Mouse (Mus musculus) CH12.LX (cell line): ENCODE measurements around the gene Zfp287. TPM values are rescaled to one million over a fixed set of nuclear protein-coding genes. Genes with fewer than 3 reads are reported as not detected.
A peak's percentile ranks its signal among the peaks of the same experiment; 100 is the strongest.

Source experiments
- DNase-seq: peaks from one replicate; pipeline ENCODE4 v3.0.0-alpha.2; 2013; ENCODE audit errors: extremely low read depth
- H3K27ac ChIP-seq: 2 replicates; pipeline ENCODE4 v1.5.1; 2012; ENCODE audit warnings: low read depth, mild to moderate bottlenecking, control low read depth, moderate library complexity; ENCODE audit not compliant: insufficient read depth
- H3K27me3 ChIP-seq: replicated peaks from 2 replicates; pipeline ENCODE3; 2012; ENCODE audit warnings: inconsistent platforms
- H3K36me3 ChIP-seq, 2 experiments: replicated peaks in 1 of 2; 2 replicates each; pipeline versions ENCODE3 to v1.6.1; 2012; ENCODE audit warnings: inconsistent platforms in 1 of 2, low read length in 1 of 2, mild to moderate bottlenecking in 1 of 2, mixed read lengths in 1 of 2, moderate library complexity in 1 of 2; ENCODE audit not compliant: control insufficient read depth in 1 of 2, insufficient read depth in 1 of 2
- H3K4me1 ChIP-seq, 2 experiments: 2 replicates each; pipeline ENCODE4 v1.6.1; 2012; ENCODE audit warnings: inconsistent platforms in 1 of 2, moderate library complexity in 1 of 2; ENCODE audit not compliant: insufficient read depth in 2 of 2, control insufficient read depth in 1 of 2
- H3K4me2 ChIP-seq: 2 replicates; pipeline ENCODE4 v1.6.1; 2012; ENCODE audit warnings: low read depth, mild to moderate bottlenecking, control low read depth; ENCODE audit not compliant: poor library complexity, insufficient read depth, severe bottlenecking
- H3K4me3 ChIP-seq, 3 experiments: fragments of 150-350 bp in 1 of 3; sonication (generic) in 1 of 3; replicated peaks in 1 of 3; 2 replicates each; pipeline versions ENCODE3 to v1.5.1; 2011 to 2012; ENCODE audit warnings: low read depth in 2 of 3, low read length in 2 of 3, mild to moderate bottlenecking in 2 of 3, moderate library complexity in 2 of 3, control low read depth in 1 of 3, improper control_type of control experiment in 1 of 3, inconsistent platforms in 1 of 3, mixed read lengths in 1 of 3; ENCODE audit not compliant: poor library complexity in 1 of 3
- H3K79me2 ChIP-seq: replicated peaks from 2 replicates; pipeline ENCODE4 v1.6.1; 2012; ENCODE audit warnings: mild to moderate bottlenecking, moderate library complexity; ENCODE audit not compliant: control insufficient read depth, poor library complexity, insufficient read depth, severe bottlenecking; ENCODE audit errors: extremely low read depth
- H3K9ac ChIP-seq: 2 replicates; pipeline ENCODE4 v1.6.1; 2012; ENCODE audit warnings: low read depth, mild to moderate bottlenecking, control low read depth, moderate library complexity; ENCODE audit not compliant: insufficient read depth
- H3K9me3 ChIP-seq: replicated peaks from 2 replicates; pipeline ENCODE3; 2012; ENCODE audit warnings: low read length, inconsistent platforms, mixed read lengths
- CHD2 ChIP-seq: IDR thresholded peaks from 2 replicates; pipeline ENCODE4 v1.6.1; 2011; ENCODE audit warnings: low read length, improper control_type of control experiment
- CTCF ChIP-seq, 2 experiments: IDR thresholded peaks in 1 of 2; conservative IDR thresholded peaks in 1 of 2; 2 replicates each; pipeline ENCODE4 v1.5.1; 2011 to 2012; ENCODE audit warnings: low read depth in 2 of 2, low read length in 2 of 2, improper control_type of control experiment in 1 of 2, inconsistent platforms in 1 of 2, mild to moderate bottlenecking in 1 of 2, moderate library complexity in 1 of 2
- E2F4 ChIP-seq: IDR thresholded peaks from 2 replicates; pipeline ENCODE4 v1.6.1; 2011; ENCODE audit warnings: low read depth, low read length, improper control_type of control experiment; ENCODE audit not compliant: insufficient replicate concordance
- ELF1 ChIP-seq: IDR thresholded peaks from 2 replicates; pipeline ENCODE4 v1.6.1; 2014; ENCODE audit warnings: low read depth, mild to moderate bottlenecking, inconsistent platforms, low read length, improper control_type of control experiment
- GABPA ChIP-seq: IDR thresholded peaks from 2 replicates; pipeline ENCODE4 v1.6.1; 2012; ENCODE audit warnings: low read depth, low read length, improper control_type of control experiment, inconsistent platforms; ENCODE audit not compliant: insufficient replicate concordance
- HCFC1 ChIP-seq: IDR thresholded peaks from 2 replicates; pipeline ENCODE4 v1.6.1; 2012; ENCODE audit warnings: low read depth, mild to moderate bottlenecking, inconsistent platforms, low read length, improper control_type of control experiment
- IRF4 ChIP-seq: IDR thresholded peaks from 2 replicates; pipeline ENCODE4 v1.6.1; 2014; ENCODE audit warnings: low read depth, mild to moderate bottlenecking, inconsistent platforms, low read length, improper control_type of control experiment
- JUND ChIP-seq: conservative IDR thresholded peaks from 2 replicates; pipeline ENCODE4 v1.6.1; 2011; ENCODE audit warnings: low read depth, low read length, improper control_type of control experiment
- MAZ ChIP-seq: IDR thresholded peaks from 2 replicates; pipeline ENCODE4 v1.6.1; 2012; ENCODE audit warnings: low read depth, mild to moderate bottlenecking, inconsistent platforms, low read length, improper control_type of control experiment, moderate library complexity
- MEF2A ChIP-seq: IDR thresholded peaks from 2 replicates; pipeline ENCODE4 v1.6.1; 2014; ENCODE audit warnings: low read depth, mild to moderate bottlenecking, inconsistent platforms, low read length, improper control_type of control experiment, borderline replicate concordance
- MYC ChIP-seq: IDR thresholded peaks from 2 replicates; pipeline ENCODE4 v1.6.1; 2011; ENCODE audit warnings: low read depth, mild to moderate bottlenecking, improper control_type of control experiment, low read length
- NELFE ChIP-seq: IDR thresholded peaks from 2 replicates; pipeline ENCODE4 v1.6.1; 2011; ENCODE audit warnings: low read depth, low read length, improper control_type of control experiment
- NRF1 ChIP-seq: IDR thresholded peaks from 2 replicates; pipeline ENCODE4 v1.6.1; 2014; ENCODE audit warnings: low read depth, mild to moderate bottlenecking, inconsistent platforms, low read length, improper control_type of control experiment, moderate library complexity
- PAX5 ChIP-seq: IDR thresholded peaks from 2 replicates; pipeline ENCODE4 v1.6.1; 2012; ENCODE audit warnings: low read length, inconsistent platforms, mixed read lengths
- RAD21 ChIP-seq: IDR thresholded peaks from 2 replicates; pipeline ENCODE4 v1.6.1; 2011; ENCODE audit warnings: low read depth, mild to moderate bottlenecking, low read length, improper control_type of control experiment, moderate library complexity
- SIN3A ChIP-seq: IDR thresholded peaks from 2 replicates; pipeline ENCODE4 v1.6.1; 2012; ENCODE audit warnings: low read length, improper control_type of control experiment, inconsistent platforms
- SMC3 ChIP-seq: IDR thresholded peaks from 2 replicates; pipeline ENCODE4 v1.6.1; 2011; ENCODE audit warnings: low read depth, low read length, improper control_type of control experiment
- TBP ChIP-seq: conservative IDR thresholded peaks from 2 replicates; pipeline ENCODE4 v1.6.1; 2011; ENCODE audit warnings: low read depth, low read length, improper control_type of control experiment
- TCF12 ChIP-seq: IDR thresholded peaks from 2 replicates; pipeline ENCODE4 v1.6.1; 2014; ENCODE audit warnings: low read depth, mild to moderate bottlenecking, inconsistent platforms, low read length, improper control_type of control experiment
- USF1 ChIP-seq: IDR thresholded peaks from 2 replicates; pipeline ENCODE4 v1.6.1; 2014; ENCODE audit warnings: low read depth, mild to moderate bottlenecking, inconsistent platforms, low read length, improper control_type of control experiment
- ZNF384 ChIP-seq: IDR thresholded peaks from 2 replicates; pipeline ENCODE4 v1.6.1; 2012; ENCODE audit warnings: low read depth, low read length, improper control_type of control experiment, inconsistent platforms
- dilution Hi-C: fragments of 300-500 bp; cut with MboI; formaldehyde crosslinking; loops from 2 replicates; pipeline ENCODE4 v1.14.3; 2020; ENCODE audit warnings: low sequenced_read_pairs; ENCODE audit not compliant: extremely low pct_unique_long_range_greater_than_20kb, extremely low pct_ligation_motif_present
- in situ Hi-C: fragments of 300-500 bp; cut with MboI; formaldehyde crosslinking; loops from 3 replicates; pipeline ENCODE4 v1.14.3; 2019; ENCODE audit warnings: low sequenced_read_pairs, low pct_ligation_motif_present, low pct_unique_long_range_greater_than_20kb, mixed read lengths
- polyA plus RNA-seq: library from polyadenylated mRNA; unstranded; fragments of >175 nt; gene quantifications from 2 replicates; pipeline ENCODE4 v1.2.1, GENCODE M21; 2012; ENCODE audit warnings: low read depth; ENCODE audit not compliant: insufficient read length
- total RNA-seq, 2 experiments: library from RNA; depleted of rRNA; stranded (reverse); fragments of 300-350 nt in 1 of 2; fragments of >200 nt in 1 of 2; gene quantifications; 2 replicates each; pipeline ENCODE4 v1.2.3; 2012 to 2014

Zfp287 gene
- total and polyA plus RNA-seq, 3 experiments = 4.8 to 7.3 (median 5.7) TPM

GRCm38 (mm10) chr11:62695126-62695525 lies 36.6 kb downstream of the Zfp287 start:
- Histone ChIP-seq H3K36me3 (no peaks in the 10 kb centered on the region), H3K27ac (no peak overlapping the region), H3K79me2 (no peaks in the 10 kb centered on the region), H3K27me3 (no peaks in the 10 kb centered on the region), H3K4me2 (no peak overlapping the region), H3K9me3 (no peaks in the 10 kb centered on the region), H3K4me1 (peaks cover 0 to 15% of the 10 kb centered on the region in 2 experiments; a peak in 2 of 4 replicates), H3K4me3 (no peak overlapping the region), H3K9ac (no peak overlapping the region)
- in situ Hi-C loops = no loop called here
- TF ChIP-seq MAZ (no peak), CTCF (conservative IDR thresholded peaks at IDR 0.05 in 1 of 2, IDR thresholded peaks at IDR 0.05 in 1 of 2; ENCODE audit: low read depth in 2 of 2, low read length in 2 of 2) (peak in 1 of 2 experiments; percentile 38; a peak in 2 of 4 replicates)
- dilution Hi-C loops = no loop called here
- DNase-seq = no peak

DNA sequence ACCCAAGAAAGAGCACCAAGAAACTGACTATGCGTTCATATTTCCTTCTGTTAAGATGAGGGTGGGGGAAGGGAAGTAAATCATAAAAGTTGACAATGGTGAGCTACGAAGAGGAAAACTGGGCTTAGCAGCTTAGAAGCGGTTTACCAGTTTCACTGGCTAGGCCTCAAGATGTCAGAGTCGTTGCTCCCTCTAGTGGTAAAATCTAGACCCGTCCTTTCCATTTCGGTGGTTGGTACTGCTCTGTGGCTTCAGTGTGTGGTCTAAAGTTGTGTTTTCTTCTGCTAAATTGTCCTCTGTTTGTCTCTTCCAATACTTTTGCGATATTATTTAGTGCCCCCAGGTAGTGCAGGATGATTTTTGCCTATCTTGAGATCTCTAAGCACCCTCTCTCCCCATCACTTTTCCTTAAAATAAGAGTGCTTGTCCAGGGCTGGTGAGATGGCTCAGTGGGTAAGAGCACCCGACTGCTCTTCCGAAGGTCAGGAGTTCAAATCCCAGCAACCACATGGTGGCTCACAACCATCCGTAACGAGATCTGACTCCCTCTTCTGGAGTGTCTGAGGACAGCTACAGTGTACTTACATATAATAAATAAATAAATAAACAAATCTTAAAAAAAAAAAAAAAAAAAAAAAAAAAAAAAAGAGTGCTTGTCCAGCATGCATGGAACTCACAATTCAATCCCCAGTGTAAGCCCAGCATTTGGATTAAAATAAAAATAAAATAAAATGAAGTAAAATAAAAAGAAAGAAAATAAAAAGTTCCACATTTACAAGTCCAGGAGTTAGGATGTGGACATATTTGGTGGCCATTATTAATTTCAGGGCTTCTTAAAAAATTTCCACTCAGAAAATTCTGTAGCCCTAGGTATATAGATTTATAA lies 38.2 kb downstream of the Zfp287 start:
- Histone ChIP-seq H3K79me2 (no peaks in the 10 kb centered on the region), H3K27me3 (no peaks in the 10 kb centered on the region), H3K4me3 (no peak overlapping the region), H3K9ac (0 out of 2 replicates have a peak overlapping the region, but pooled peaks have one; percentile 22), H3K9me3 (no peaks in the 10 kb centered on the region), H3K36me3 (no peaks in the 10 kb centered on the region), H3K4me1 (peaks cover 0 to 9% of the 10 kb centered on the region in 2 experiments; a peak in 2 of 4 replicates), H3K27ac (no peak overlapping the region), H3K4me2 (no peak overlapping the region)
- TF ChIP-seq GABPA (no peak), TCF12 (peak; percentile 46; the same call in 1 of the 2 replicates), SMC3 (peak; percentile 88), ZNF384 (peak; percentile 77), TBP (peak; percentile 84), IRF4 (peak; percentile 70; the same call in 1 of the 2 replicates), NELFE (peak; percentile 55), USF1 (no peak), RAD21 (peak; percentile 82), NRF1 (peak; percentile 46; the same call in 1 of the 2 replicates), CHD2 (peak; percentile 68), SIN3A (peak; percentile 59; the same call in 1 of the 2 replicates), ELF1 (no peak; the same call in 1 of the 2 replicates), MYC (peak; percentile 83; the same call in 1 of the 2 replicates), HCFC1 (peak; percentile 47; the same call in 1 of the 2 replicates), JUND (no peak), MAZ (peak; percentile 24; the same call in 1 of the 2 replicates), MEF2A (peak; percentile 48; the same call in 1 of the 2 replicates), CTCF (conservative IDR thresholded peaks at IDR 0.05 in 1 of 2, IDR thresholded peaks at IDR 0.05 in 1 of 2; ENCODE audit: low read depth in 2 of 2, low read length in 2 of 2) (peak; percentile 94 to 95), E2F4 (no peak), PAX5 (no peak)
- dilution Hi-C loops (no loop called here), in situ Hi-C loops (no loop called here)
- DNase-seq = peak; percentile 93
